Mouse (Mus musculus) embryonic facial prominence, embryonic 12.5 days (tissue): ENCODE measurements around the gene Sfrp2. TPM values are rescaled to one million over a fixed set of nuclear protein-coding genes. Genes with fewer than 3 reads are reported as not detected.

Source experiments
- ATAC-seq: fragments of 200-750 bp; cut with Nextera tagmentation; 2 replicates; pipeline ENCODE4 v1.8.0; 2017; ENCODE audit not compliant: insufficient number of reproducible peaks, insufficient read depth, low FRiP score, low TSS enrichment
- H3K27ac ChIP-seq: fragments of 300-500 bp; sonication (generic); 2 replicates; pipeline ENCODE4 v1.5.1; 2016; ENCODE audit warnings: mild to moderate bottlenecking
- H3K27me3 ChIP-seq: fragments of 300-500 bp; sonication (generic); 2 replicates; pipeline ENCODE4 v1.6.1; 2016; ENCODE audit warnings: mild to moderate bottlenecking, moderate library complexity
- H3K36me3 ChIP-seq: fragments of 300-500 bp; sonication (generic); 2 replicates; pipeline ENCODE4 v1.6.1; 2016; ENCODE audit warnings: mild to moderate bottlenecking
- H3K4me1 ChIP-seq: fragments of 300-500 bp; sonication (generic); 2 replicates; pipeline ENCODE4 v1.6.1; 2016
- H3K4me2 ChIP-seq: fragments of 300-500 bp; sonication (generic); replicated peaks from 2 replicates; pipeline ENCODE4 v1.6.1; 2016; ENCODE audit warnings: mild to moderate bottlenecking, moderate library complexity
- H3K4me3 ChIP-seq: fragments of 300-500 bp; sonication (generic); 2 replicates; pipeline ENCODE4 v1.5.1; 2016; ENCODE audit warnings: mild to moderate bottlenecking
- H3K9ac ChIP-seq: fragments of 300-500 bp; sonication (generic); 2 replicates; pipeline ENCODE4 v1.6.1; 2016; ENCODE audit warnings: mild to moderate bottlenecking, moderate library complexity
- H3K9me3 ChIP-seq: fragments of 300-500 bp; sonication (generic); 2 replicates; pipeline ENCODE4 v1.6.1; 2016; ENCODE audit warnings: mild to moderate bottlenecking, moderate library complexity
- WGBS: fragments of 180-500 bp; shearing (Covaris S2); methylation state at CpG from one replicate; pipeline ENCODE4 v1.1.7; 2016; 5-methylcytosine and 5-hydroxymethylcytosine counted together
- polyA plus RNA-seq: library from polyadenylated mRNA; unstranded; fragments of >200 nt; fragmentation: Nextera tagmentation; extraction: Ambion mirVana; gene quantifications from 2 replicates; pipeline ENCODE4 v1.2.1, GENCODE M21; 2016

Sfrp2 gene
- polyA plus RNA-seq, 1 experiment from 2014 or later, result 527 TPM

DNA sequence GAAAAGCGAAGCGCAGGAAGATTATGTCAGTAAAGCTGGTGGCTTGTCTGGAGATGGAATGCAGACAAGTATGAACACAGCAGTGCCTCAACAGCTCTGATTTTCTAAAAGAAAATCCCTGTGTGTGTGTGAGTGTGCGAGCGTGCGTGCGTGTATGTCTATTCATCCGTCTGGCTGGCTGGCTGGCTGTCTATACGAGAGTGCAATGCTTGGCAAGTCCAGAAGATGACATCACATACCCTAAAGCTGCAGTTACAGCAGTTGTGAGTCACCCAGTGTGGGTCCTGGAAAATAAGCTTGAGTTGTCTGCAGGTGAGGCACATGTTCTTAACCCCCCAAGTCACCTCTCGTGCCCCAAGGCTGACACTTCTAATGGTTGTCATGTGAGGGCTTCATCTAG, 9.3 kb downstream of the Sfrp2 start:
- Histone ChIP-seq H3K4me1 (peaks cover 16% of the 10 kb centered on the region), H3K9me3 (no peaks in the 10 kb centered on the region), H3K4me3 (no peak overlapping the region), H3K27ac (no peak overlapping the region), H3K36me3 (peaks cover 29% of the 10 kb centered on the region), H3K9ac (no peak overlapping the region), H3K4me2 (no peak overlapping the region), H3K27me3 (no peaks in the 10 kb centered on the region)
- WGBS, result 77% methylated on average over 9 of the region's 9 CpGs
- no peak for ATAC-seq

GRCm38 (mm10) chr3:83781460-83782222, 15.5 kb downstream of the Sfrp2 start:
- no peak overlapping the region for H3K4me3 ChIP-seq
- H3K9ac ChIP-seq, result no peak overlapping the region
- H3K36me3 ChIP-seq, result no peaks in the 10 kb centered on the region
- no peak overlapping the region for H3K4me2 ChIP-seq
- ATAC-seq, result no peak
- no peaks in the 10 kb centered on the region for H3K9me3 ChIP-seq
- 82% methylated on average over 10 of the region's 10 CpGs for WGBS
- H3K27ac ChIP-seq, result no peak overlapping the region
- H3K27me3 ChIP-seq, result no peaks in the 10 kb centered on the region
- H3K4me1 ChIP-seq, result peaks cover 20% of the 10 kb centered on the region

GRCm38 (mm10) chr3:83783716-83784469, 17.8 kb downstream of the Sfrp2 start:
- ATAC-seq, result peak; percentile 76
- H3K36me3 ChIP-seq, result no peaks in the 10 kb centered on the region
- H3K4me2 ChIP-seq, result peak overlapping the region; percentile 21
- WGBS, result 3% methylated on average over 11 of the region's 11 CpGs
- H3K4me3 ChIP-seq, result no peak overlapping the region
- H3K9ac ChIP-seq, result no peak overlapping the region
- no peaks in the 10 kb centered on the region for H3K27me3 ChIP-seq
- peak overlapping the region; percentile 78 for H3K27ac ChIP-seq
- H3K9me3 ChIP-seq, result no peaks in the 10 kb centered on the region
- peaks cover 22% of the 10 kb centered on the region for H3K4me1 ChIP-seq

- Histone ChIP-seq H3K27me3 (0 out of 2 replicates have a peak, but pooled peaks cover 2% of the 10 kb centered on the region), H3K4me3 (no peak overlapping the region), H3K9ac (no peak overlapping the region), H3K36me3 (no peaks in the 10 kb centered on the region), H3K4me1 (peaks cover 22% of the 10 kb centered on the region), H3K27ac (peak overlapping the region; percentile 78), H3K9me3 (no peaks in the 10 kb centered on the region), H3K4me2 (peak overlapping the region; percentile 21)
- WGBS, result 24% methylated on average over 3 of the region's 3 CpGs
- ATAC-seq, result peak; percentile 28; the same call in 1 of the 2 replicates
Measured at GRCm38 (mm10) chr3:83784726-83785125, 18.6 kb downstream of the Sfrp2 start.

- H3K4me1 ChIP-seq, result peaks cover 22% of the 10 kb centered on the region
- H3K27ac ChIP-seq, result no peak overlapping the region
- H3K36me3 ChIP-seq, result no peaks in the 10 kb centered on the region
- H3K27me3 ChIP-seq, result 0 out of 2 replicates have a peak, but pooled peaks cover 2% of the 10 kb centered on the region
- no peak overlapping the region for H3K4me3 ChIP-seq
- no peak overlapping the region for H3K4me2 ChIP-seq
- H3K9ac ChIP-seq, result no peak overlapping the region
- H3K9me3 ChIP-seq, result no peaks in the 10 kb centered on the region
- no peak for ATAC-seq
- WGBS, result 80% methylated on average over 2 of the region's 2 CpGs
Measured at GRCm38 (mm10) chr3:83787086-83787485, 21.0 kb downstream of the Sfrp2 start.

DNA sequence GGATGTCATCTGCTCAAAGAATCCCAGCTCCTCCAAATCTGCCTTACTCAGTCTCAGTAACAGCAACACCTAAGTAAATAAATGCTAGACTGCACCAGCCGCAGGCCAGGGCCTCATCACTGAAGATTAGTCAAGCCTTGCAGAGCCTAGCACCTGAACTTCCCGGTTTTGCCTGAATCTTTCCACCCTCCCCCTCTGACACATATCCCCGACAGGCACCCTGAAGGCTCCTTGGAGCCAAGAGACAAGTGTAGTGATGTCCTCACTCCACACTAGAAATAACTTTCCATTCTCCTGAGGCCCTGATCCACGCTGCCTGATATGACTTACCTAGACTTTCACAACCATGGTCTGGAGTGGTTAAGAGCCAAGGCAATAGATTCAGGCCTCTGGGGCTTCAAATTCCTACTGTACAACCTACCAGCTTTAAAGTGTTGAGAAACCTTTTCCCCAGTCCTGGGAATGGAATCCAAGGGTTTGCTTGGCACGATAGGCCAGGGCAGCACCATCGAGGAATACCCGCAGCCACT, 21.7 kb downstream of the Sfrp2 start:
- peaks cover 22% of the 10 kb centered on the region for H3K4me1 ChIP-seq
- 82% methylated on average over 7 of the region's 7 CpGs for WGBS
- 0 out of 2 replicates have a peak, but pooled peaks cover 2% of the 10 kb centered on the region for H3K27me3 ChIP-seq
- H3K27ac ChIP-seq, result no peak overlapping the region
- no peak overlapping the region for H3K4me3 ChIP-seq
- no peak overlapping the region for H3K4me2 ChIP-seq
- H3K36me3 ChIP-seq, result no peaks in the 10 kb centered on the region
- H3K9me3 ChIP-seq, result no peaks in the 10 kb centered on the region
- ATAC-seq, result no peak
- no peak overlapping the region for H3K9ac ChIP-seq

- Histone ChIP-seq H3K4me3 (peak overlapping the region; percentile 62), H3K9ac (peak overlapping the region; percentile 65), H3K27me3 (0 out of 2 replicates have a peak, but pooled peaks cover 2% of the 10 kb centered on the region), H3K9me3 (no peaks in the 10 kb centered on the region), H3K4me2 (peak overlapping the region; percentile 93), H3K4me1 (peaks cover 8% of the 10 kb centered on the region), H3K27ac (peak overlapping the region; percentile 36; the same call in 1 of the 2 replicates), H3K36me3 (no peaks in the 10 kb centered on the region)
- peak; percentile 52 for ATAC-seq
- WGBS, result 2% methylated on average over 44 of the region's 44 CpGs
Measured at GRCm38 (mm10) chr3:83789651-83790451, 23.7 kb downstream of the Sfrp2 start.

GRCm38 (mm10) chr3:83791444-83791843, 25.3 kb downstream of the Sfrp2 start:
- no peak for ATAC-seq

GRCm38 (mm10) chr3:83797098-83797497, 31.0 kb downstream of the Sfrp2 start:
- no peak for ATAC-seq
- no peak overlapping the region for H3K9ac ChIP-seq
- no peaks in the 10 kb centered on the region for H3K4me1 ChIP-seq
- no peaks in the 10 kb centered on the region for H3K36me3 ChIP-seq
- H3K4me2 ChIP-seq, result no peak overlapping the region
- H3K4me3 ChIP-seq, result no peak overlapping the region
- H3K27me3 ChIP-seq, result no peaks in the 10 kb centered on the region
- H3K27ac ChIP-seq, result no peak overlapping the region
- H3K9me3 ChIP-seq, result no peaks in the 10 kb centered on the region
- WGBS, result 39% methylated on average over 6 of the region's 6 CpGs

More at GRCm38 (mm10) chr3:83791444-83791843, 25.3 kb downstream of the Sfrp2 start:
- Histone ChIP-seq H3K4me1 (peaks cover 2% of the 10 kb centered on the region; the same call in 1 of the 2 replicates), H3K4me3 (no peak overlapping the region), H3K27ac (no peak overlapping the region), H3K9ac (no peak overlapping the region), H3K27me3 (0 out of 2 replicates have a peak, but pooled peaks cover 2% of the 10 kb centered on the region), H3K4me2 (no peak overlapping the region), H3K36me3 (no peaks in the 10 kb centered on the region), H3K9me3 (no peaks in the 10 kb centered on the region)
- WGBS, result 69% methylated on average over 3 of the region's 3 CpGs

GRCm38 (mm10) chr3:83797828-83798227, 31.7 kb downstream of the Sfrp2 start:
- 4% methylated on average over 10 of the region's 10 CpGs for WGBS
- Histone ChIP-seq H3K9me3 (no peaks in the 10 kb centered on the region), H3K27me3 (no peaks in the 10 kb centered on the region), H3K27ac (no peak overlapping the region), H3K4me3 (no peak overlapping the region), H3K36me3 (no peaks in the 10 kb centered on the region), H3K4me1 (no peaks in the 10 kb centered on the region), H3K9ac (no peak overlapping the region), H3K4me2 (no peak overlapping the region)
- ATAC-seq, result peak; percentile 56; the same call in 1 of the 2 replicates

DNA sequence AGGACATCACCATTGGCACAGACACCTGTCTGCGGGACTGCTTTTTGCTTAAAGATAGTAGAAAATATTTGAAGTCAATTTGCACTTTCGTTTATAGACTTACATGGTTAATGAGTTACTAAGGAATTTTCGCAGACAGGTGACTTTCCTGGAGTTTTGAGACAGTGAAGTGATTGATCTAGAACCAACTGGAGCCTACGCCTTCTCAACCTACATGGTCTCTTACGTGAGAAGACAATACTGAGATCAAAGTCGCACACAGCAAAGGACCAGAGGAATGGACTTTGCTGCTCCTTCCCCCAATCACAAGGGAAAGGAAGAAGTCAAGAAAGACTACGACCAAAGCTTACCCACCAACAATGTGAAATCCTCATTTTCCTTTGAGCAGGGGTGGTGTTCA, 33.4 kb downstream of the Sfrp2 start:
- no peaks in the 10 kb centered on the region for H3K27me3 ChIP-seq
- 90% methylated on average over 7 of the region's 7 CpGs for WGBS
- H3K4me1 ChIP-seq, result no peaks in the 10 kb centered on the region
- no peaks in the 10 kb centered on the region for H3K9me3 ChIP-seq
- H3K4me3 ChIP-seq, result no peak overlapping the region
- H3K27ac ChIP-seq, result no peak overlapping the region
- no peak for ATAC-seq
- H3K4me2 ChIP-seq, result no peak overlapping the region
- no peak overlapping the region for H3K9ac ChIP-seq
- H3K36me3 ChIP-seq, result no peaks in the 10 kb centered on the region
